Comparison of ENCODE assay signal across 7 mouse cellular contexts in the genomic region with DNA sequence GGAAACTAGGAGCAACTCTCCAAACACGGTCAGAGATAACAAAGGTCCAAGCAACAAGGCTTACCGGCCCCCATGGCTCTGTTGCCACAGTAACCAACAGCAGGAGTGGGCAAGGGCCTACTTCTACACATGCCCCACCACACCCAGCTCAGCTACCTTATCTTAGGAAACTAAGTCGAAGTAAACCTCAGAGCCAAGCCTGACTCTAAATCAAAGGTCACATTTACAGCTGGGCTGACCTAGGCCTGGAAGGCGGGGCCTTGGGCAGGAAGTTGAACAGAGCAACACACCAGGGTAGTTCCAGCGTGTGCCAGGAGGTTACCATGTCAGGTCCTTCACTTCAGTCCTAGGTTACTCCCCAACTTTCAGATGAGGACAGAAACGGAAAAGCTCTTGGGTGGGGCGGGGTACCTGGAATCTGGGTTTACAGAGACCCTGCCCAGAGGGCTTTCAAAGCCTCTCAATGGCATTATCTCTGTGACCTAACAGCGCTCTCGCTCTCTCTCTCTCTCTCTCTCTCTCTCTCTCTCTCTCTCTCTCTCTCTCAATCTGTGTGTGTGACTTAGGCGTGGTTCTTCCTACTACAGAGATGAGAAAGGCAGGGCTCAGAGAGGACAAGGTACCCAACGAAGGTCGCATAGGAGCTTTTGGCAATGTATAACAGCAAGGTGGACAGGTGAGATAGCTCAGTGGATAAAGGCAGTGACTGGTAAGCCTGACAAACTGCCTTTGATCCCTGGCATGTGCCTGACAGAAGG.
A peak's percentile ranks its signal among the peaks of the same experiment; 100 is the strongest.
DNase-seq lines count a peak whose midpoint lies in the region.

No protein-coding gene starts in this region.

- peak; percentile 42 to 44 for DNase-seq in urinary bladder, postnatal 36 days (ENCODE audit: low spot score in 2 of 2)
- DNase-seq in urinary bladder, postnatal 4 days (ENCODE audit: low spot score in 2 of 2) = no peak
- peak; percentile 93 for DNase-seq in induced T-regulatory cell, adult 2 months (ENCODE audit: low read depth)
- DNase-seq in lung, postnatal 4 days = peak; percentile 53 to 64
- DNase-seq in cerebellum, postnatal 4 days (ENCODE audit: low spot score in 2 of 2) = no peak
- no peak for DNase-seq in frontal cortex, postnatal 25 days (ENCODE audit: low spot score in 2 of 2)
- DNase-seq in retina, embryonic 14.5 days (ENCODE audit: low spot score) = no peak

Comparison
In these comparisons a context has a peak if more than half of its experiments do, and no peak if none do; other contexts are left out.
1. DNase-seq: peak in urinary bladder, postnatal 36 days (2 of 2), induced T-regulatory cell, adult 2 months (single experiment) and lung, postnatal 4 days (2 of 2); none in urinary bladder, postnatal 4 days (0 of 2), cerebellum, postnatal 4 days (0 of 2), frontal cortex, postnatal 25 days (0 of 2) and retina, embryonic 14.5 days (single experiment).